Mouse (Mus musculus) right cerebral cortex, postnatal 36 days (tissue): Measurements from ENCODE around the gene Tbc1d25.

ENCODE experiments used
- DNase-seq, 2 experiments: peaks; one replicate each; pipeline ENCODE4 v3.0.0; 2022; ENCODE audit warnings: low spot score in 2 of 2, mixed read lengths in 1 of 2

The Tbc1d25 gene

DNA sequence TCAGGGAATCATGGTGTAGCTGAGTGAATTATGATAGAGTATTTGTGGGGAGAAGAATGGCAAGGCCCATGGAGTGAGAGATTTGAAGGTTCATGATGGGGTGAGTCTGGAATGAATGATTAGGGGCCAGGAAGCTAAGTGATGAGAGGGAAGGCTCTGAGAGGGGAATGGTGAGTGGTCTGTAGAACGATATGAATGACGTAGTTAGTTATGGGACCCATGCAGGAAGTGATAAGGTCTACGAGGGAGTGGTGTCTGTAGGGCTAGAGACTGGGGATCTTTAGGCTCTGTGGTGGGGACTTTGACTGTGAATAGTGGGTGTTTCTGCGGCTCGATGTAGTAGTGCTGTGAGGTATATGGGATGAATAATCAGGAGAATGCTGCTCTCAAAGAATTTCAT lies 3.7 kb upstream of the Tbc1d25 start:
- DNase-seq, result no peak

- no peak for DNase-seq
These were observed 2.9 kb upstream of the Tbc1d25 start for GRCm38 (mm10) chrX:8178871-8179270.

DNA sequence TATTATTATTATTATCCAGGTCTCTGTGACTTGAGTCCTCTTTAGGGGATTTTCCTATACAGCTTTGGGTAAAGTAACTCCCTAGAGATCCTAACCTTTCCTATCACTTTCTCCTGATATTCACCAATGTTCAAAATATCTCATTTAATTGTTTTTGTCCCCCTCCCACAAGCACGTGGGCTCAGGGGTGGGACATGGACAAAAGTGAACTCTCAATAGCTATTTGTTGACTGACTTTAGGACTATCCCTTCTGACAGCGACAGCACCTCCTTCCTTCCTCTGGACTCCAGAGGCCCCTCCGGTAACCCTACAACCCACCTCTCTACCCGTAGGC lies 845 bp downstream of the Tbc1d25 start:
- no peak for DNase-seq

DNA sequence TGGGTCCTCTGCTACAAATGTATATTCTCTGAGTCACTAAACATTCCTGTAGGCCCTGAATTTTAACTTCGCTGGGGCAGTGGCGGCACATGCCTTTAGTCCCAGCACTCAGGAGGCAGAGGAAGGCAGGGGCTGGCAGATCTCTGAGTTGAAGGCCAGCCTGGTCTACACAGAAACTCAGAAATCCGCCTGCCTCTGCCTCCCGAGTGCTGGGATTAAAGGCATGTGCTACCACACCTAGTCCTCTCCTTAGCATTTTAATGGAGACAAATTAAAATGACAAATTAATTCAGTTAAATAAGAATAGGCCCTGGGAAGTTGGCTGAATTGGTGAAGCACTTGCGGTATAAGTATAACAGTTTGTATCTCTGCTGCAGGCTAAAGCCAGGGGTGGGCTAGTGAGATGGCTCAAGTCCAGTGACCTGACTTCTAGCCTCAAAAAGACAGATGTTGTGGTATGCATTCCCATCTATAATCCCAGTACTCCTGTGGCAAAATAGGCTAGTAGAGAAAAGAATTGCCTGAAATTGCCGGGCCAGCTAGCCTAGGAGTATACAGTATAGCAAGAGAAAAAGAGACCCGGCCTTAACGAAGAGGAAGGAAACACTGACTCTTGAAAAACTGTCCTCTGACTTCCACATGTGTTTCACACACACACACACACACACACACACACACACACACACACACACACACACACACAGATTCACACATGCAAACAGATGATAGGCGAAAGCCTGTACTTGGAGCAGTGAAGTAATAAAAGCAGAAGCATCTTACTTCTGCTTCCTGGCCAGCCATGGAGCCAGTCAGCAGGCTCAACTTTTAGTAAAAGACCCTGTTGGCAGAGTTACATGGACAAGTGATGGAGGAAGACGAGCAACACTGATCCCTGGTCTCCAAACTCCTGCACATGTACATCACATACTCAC lies 8.0 kb downstream of the Tbc1d25 start:
- DNase-seq, result no peak

GRCm38 (mm10) chrX:8164471-8164870 lies 11.5 kb downstream of the Tbc1d25 start:
- DNase-seq, result no peak

- peak in 1 of 2 experiments; percentile 9 for DNase-seq
These were observed 12.9 kb downstream of the Tbc1d25 start for GRCm38 (mm10) chrX:8163076-8163475.

- peak; percentile 81 to 82 for DNase-seq
These were observed 30.6 kb downstream of the Tbc1d25 start, which contains the start of gene Rbm3 for GRCm38 (mm10) chrX:8145153-8145991. Gene Rbm3 (minus strand): TSS chrX:8145880.

GRCm38 (mm10) chrX:8143750-8144149 lies 32.2 kb downstream of the Tbc1d25 start:
- DNase-seq, result no peak

DNA sequence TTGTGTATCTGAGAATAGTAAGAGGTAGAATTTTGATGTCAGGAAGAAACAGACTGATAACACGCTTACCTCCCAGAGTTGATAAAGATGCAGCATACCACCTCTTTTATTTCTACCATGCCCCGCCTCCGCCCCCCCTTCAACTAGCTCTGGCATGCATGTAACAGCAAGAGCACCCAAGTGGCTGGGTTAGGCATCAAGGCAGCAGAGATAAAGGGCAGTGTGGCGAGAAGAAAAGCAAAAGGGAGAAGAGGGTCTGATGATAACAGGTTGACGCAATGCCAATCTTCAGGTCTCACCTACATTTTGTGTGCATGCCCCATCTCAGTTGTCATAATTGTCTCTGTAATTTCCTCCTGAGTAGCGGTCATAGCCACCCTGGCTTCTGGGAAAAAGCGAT lies 33.0 kb downstream of the Tbc1d25 start:
- DNase-seq, result no peak

GRCm38 (mm10) chrX:8141058-8141457 lies 34.9 kb downstream of the Tbc1d25 start:
- DNase-seq, result no peak

GRCm38 (mm10) chrX:8140446-8140845 lies 35.5 kb downstream of the Tbc1d25 start:
- DNase-seq, result no peak

GRCm38 (mm10) chrX:8139480-8139879 lies 36.5 kb downstream of the Tbc1d25 start:
- no peak for DNase-seq

GRCm38 (mm10) chrX:8135886-8136285 lies 40.1 kb downstream of the Tbc1d25 start:
- DNase-seq, result no peak

DNA sequence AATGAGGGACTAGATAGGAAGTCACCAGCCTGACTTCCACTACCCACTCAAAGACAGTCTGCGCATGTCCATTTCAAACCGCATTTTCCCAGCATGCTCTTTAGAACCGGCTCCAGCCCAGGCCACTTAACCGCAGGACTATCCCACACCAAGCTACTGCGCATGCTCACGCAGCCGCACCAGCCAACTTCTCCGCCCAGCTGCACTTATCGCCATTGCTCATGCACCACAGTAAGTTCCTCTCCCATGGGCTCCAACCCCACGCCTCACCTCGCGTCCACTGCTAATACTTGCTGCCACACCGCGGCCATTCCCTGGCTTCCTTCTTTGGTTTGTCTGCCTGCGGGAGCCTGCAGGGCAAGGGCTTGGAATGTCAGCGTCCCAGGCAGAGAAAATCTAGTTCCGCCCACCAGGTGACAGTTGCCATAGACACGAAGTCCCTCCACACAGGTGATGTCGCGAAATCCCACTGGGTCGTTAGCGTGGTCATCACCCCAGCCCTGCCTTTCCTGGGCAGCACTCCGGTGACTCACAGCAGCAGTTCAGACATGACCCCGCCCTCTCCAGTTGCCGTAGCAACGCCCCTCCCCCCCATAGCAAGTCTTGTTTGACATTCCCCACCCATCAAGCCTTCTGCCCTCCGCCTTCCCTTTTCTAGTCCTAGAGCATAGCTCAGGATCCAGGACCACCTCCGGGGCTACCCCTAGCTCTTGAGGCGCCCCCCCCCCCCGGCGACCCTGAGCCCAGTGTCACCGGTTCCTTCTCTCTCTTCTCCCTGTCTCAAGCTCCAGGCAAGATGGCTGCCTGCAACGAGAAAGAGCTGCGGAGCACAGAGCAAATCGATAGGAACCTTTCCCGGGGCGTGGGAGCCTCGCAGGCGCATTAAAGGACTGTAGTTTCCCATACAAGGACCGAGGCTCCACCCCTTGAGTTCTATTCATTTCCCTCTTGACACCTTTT lies 43.7 kb downstream of the Tbc1d25 start, which contains the start of gene Wdr13:
TSS of gene Wdr13 (minus strand) at position 876 of the 960 bp plus-strand sequence.
- peak; percentile 89 to 90 for DNase-seq

DNA sequence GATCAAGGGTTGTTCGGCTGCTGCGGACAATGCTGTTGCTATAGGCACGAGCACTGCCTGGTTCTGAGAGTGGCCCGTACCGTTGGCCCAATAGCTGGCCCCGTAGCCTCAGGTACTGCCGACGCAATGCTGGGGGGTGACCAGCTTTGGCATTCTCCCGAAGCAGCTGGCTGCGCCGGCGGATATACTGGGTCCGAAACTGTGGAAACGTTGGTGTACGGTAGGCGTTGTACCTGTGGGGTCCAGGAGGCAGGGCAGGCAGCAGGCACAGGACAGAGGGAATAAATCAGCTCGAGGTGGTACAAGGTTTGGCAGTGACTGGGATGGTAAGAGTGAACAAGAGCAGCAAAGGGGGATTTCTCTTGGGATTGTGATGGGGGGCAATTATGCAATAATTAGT lies 44.6 kb downstream of the Tbc1d25 start:
- DNase-seq, result no peak

DNA sequence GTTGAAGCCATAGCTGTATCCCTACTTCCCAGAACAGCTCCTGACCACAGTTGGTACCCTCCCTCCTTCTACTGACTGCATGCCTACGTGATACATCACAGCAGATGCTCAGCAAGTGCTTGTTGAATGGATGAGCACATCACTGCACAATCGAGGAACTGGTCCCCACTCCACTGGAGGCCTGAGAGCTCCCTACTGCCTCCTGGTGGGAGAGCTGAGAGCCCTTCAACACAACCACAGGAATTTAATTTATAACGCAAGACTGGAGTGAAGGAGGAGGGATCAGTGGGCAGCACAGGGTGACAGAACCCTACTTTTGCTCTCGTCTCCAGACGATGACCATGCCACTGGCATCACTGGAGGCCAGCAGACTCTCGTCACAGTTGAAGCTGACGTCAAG lies 50.7 kb downstream of the Tbc1d25 start:
- no peak for DNase-seq

DNA sequence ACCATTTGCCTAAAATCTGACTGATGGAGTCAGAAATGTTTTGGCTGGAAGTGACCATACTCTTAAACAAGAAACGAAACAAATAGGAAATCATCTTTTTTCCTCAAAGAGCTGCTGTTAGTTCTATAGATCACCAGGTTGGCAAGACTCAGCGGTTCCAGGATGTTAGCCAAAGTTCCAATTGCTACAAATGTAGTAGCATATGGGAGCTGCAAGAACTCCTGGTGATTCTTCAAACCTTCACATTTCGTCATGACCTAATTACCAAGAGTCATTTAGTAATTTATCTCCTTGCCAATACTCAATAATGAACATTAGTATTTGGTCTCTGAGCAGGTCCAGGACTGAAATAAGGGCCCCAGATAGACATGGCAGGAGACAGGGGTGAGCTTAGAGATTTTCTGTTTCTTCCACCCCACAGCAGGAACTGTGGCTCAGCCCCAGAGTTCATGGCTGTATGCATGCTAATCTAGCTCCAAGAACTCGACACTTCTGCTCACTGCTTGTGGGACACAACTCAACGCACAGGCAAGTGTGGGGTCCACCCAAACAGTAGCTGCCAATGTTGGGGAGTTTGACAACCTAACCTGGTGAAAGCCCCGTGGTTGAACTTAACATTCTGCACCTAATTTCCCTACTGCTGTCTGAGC lies 52.0 kb downstream of the Tbc1d25 start:
- DNase-seq, result no peak

- DNase-seq, result no peak
These were observed 58.7 kb downstream of the Tbc1d25 start for GRCm38 (mm10) chrX:8117264-8117663.

- no peak for DNase-seq
These were observed 60.7 kb downstream of the Tbc1d25 start for GRCm38 (mm10) chrX:8115275-8115674.

GRCm38 (mm10) chrX:8105019-8105418 lies 71.0 kb downstream of the Tbc1d25 start:
- DNase-seq, result no peak
